Mouse (Mus musculus) left cerebral cortex, adult 11 months (tissue): ENCODE measurements around the gene Igfbp2.

Experiments
- DNase-seq: peaks from one replicate; pipeline ENCODE4 v3.0.0; 2022; ENCODE audit warnings: low spot score

Gene Igfbp2

GRCm38 (mm10) chr1:72823751-72824706, at the start of gene Igfbp2:
Igfbp2 (plus strand) TSS chr1:72824503.
- no peak for DNase-seq

GRCm38 (mm10) chr1:72778789-72779188, 45.5 kb upstream of the Igfbp2 start:
- DNase-seq: no peak

GRCm38 (mm10) chr1:72780720-72781119, 43.6 kb upstream of the Igfbp2 start:
- no peak for DNase-seq

- no peak for DNase-seq
These were observed 41.0 kb upstream of the Igfbp2 start for GRCm38 (mm10) chr1:72783341-72783740.

- no peak for DNase-seq
These were observed 40.3 kb upstream of the Igfbp2 start for GRCm38 (mm10) chr1:72784018-72784417.

- DNase-seq: no peak
These were observed 33.6 kb upstream of the Igfbp2 start for GRCm38 (mm10) chr1:72790670-72791069.

- no peak for DNase-seq
These were observed 32.6 kb upstream of the Igfbp2 start for GRCm38 (mm10) chr1:72791743-72792142.

GRCm38 (mm10) chr1:72792262-72792661, 32.0 kb upstream of the Igfbp2 start:
- DNase-seq: no peak

GRCm38 (mm10) chr1:72793230-72793629, 31.1 kb upstream of the Igfbp2 start:
- DNase-seq: no peak

GRCm38 (mm10) chr1:72796128-72796527, 28.2 kb upstream of the Igfbp2 start:
- no peak for DNase-seq

GRCm38 (mm10) chr1:72797102-72797665, 27.1 kb upstream of the Igfbp2 start:
- DNase-seq: no peak

GRCm38 (mm10) chr1:72798441-72798840, 25.9 kb upstream of the Igfbp2 start:
- no peak for DNase-seq

- DNase-seq: no peak
These were observed 20.3 kb upstream of the Igfbp2 start for GRCm38 (mm10) chr1:72804031-72804430.

- no peak for DNase-seq
These were observed 19.3 kb upstream of the Igfbp2 start for GRCm38 (mm10) chr1:72805037-72805436.

GRCm38 (mm10) chr1:72805476-72806043, 18.7 kb upstream of the Igfbp2 start:
- no peak for DNase-seq

- no peak for DNase-seq
These were observed 18.2 kb upstream of the Igfbp2 start for GRCm38 (mm10) chr1:72806044-72806584.

- DNase-seq: no peak
These were observed 15.0 kb upstream of the Igfbp2 start for GRCm38 (mm10) chr1:72809304-72809703.

- peak; percentile 40 for DNase-seq
These were observed 14.2 kb upstream of the Igfbp2 start for GRCm38 (mm10) chr1:72809951-72810675.

GRCm38 (mm10) chr1:72811061-72811460, 13.2 kb upstream of the Igfbp2 start:
- DNase-seq: no peak

GRCm38 (mm10) chr1:72813089-72813638, 11.1 kb upstream of the Igfbp2 start:
- no peak for DNase-seq

GRCm38 (mm10) chr1:72813639-72814403, 10.5 kb upstream of the Igfbp2 start:
- no peak for DNase-seq
